Mouse (Mus musculus) brain, adult 2 months (tissue): Measurements from ENCODE around the gene Eif5a.

Experiments used
- DNase-seq: peaks from one replicate; pipeline ENCODE4 v3.0.0; 2011; ENCODE audit warnings: low read depth, low spot score

Eif5a gene

DNA sequence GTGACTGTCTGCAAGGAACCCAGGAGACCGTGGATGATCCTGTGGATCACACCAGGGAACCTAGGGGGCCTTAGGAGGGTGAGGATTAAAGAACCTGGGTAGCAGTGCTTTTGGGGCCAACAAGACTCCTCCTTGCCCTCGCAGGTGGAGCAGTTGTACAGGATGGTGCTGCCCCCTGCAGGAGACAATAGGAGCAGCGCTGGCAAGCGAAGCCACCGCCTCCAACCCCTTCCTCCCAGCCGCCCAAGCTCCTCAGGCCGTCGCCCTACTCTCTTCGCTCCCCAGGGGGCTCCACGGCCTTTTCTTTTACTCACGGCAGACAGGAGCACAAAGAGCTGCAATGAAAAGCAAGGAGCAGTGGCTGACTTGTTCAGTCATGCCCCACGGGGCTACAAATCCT is 44.9 kb downstream of the Eif5a start:
- DNase-seq, result peak; percentile 86

DNA sequence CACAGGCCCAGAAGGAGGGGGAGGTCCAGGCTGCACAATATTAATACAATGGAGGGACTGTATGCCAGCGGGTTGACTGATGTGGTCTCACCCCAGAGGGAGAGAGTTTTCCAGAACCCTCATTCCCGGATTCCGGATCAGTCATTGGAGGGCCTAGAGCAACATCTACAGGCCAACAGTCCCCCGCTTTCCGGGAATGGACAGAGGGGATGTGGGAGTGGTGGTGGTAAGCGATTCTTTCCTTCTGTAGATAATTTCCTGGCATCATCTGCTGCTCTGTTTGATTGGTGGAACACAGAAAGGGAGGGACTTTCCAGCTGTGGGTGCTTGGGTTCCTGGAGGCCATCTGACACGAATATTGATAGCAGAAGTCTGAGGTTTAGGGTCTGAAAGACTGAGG is 45.6 kb downstream of the Eif5a start:
- DNase-seq, result peak; percentile 57

GRCm38 (mm10) chr11:69872451-69872850 is 49.3 kb downstream of the Eif5a start:
- DNase-seq, result no peak

DNA sequence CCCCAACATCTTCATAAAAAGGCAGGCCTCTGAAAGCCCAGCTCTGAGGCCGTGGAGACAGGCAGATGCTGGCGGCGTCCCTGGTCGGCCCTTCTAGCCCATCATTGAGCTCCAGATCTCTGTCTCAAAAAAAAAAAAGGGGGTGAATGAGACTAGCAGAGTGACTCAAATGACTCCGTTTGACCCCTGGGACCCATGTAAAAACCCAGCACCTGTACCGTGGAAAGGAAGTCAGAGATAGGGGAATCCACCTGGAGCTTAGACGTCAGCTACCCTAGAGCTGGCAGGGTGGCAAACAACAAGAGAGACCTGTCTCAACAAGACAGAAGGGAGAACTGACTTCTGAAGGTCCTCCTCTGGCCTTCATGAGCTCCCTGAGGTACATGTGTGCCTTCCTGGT is 49.9 kb downstream of the Eif5a start:
- DNase-seq, result no peak

GRCm38 (mm10) chr11:69870289-69871069 is 51.3 kb downstream of the Eif5a start:
- no peak for DNase-seq

DNA sequence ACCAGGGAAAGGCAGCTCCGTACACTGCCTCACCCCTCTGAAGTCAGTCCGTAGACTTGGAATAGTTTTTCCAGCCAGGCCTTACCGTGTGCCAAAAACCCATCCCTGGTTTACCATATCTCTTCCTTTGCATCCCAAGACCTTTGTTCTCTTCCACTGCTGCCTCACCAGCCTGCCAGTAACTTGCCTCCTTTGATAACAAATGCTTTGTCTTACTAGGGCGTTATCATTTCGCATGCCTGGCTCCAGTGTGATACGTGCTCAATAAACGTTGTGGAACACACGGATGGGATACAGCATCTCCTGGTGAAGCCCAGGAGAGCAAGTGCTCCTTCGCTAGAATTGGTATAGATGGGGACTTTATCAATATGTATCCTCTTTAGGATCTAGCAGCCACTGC is 54.4 kb downstream of the Eif5a start:
- no peak for DNase-seq
